ENCODE assay signal across 11 mouse cellular contexts in genomic region chr3:51636700-51637099, GRCm38 (mm10). TPM values are rescaled to one million over a fixed set of nuclear protein-coding genes. Genes with fewer than 3 reads are reported as not detected.
DNase-seq lines count a peak whose midpoint lies in the region; ATAC-seq and TF ChIP-seq lines count a peak whose summit lies in the region.
"Had no signal": no experiment of that assay in that cellular context is flagged by ENCODE, and none has a peak within 500 bp of the region (broad histone marks: within the 10 kb centered on the region; RNA-seq: fewer than 3 reads in every experiment).

No protein-coding gene starts in this region.

- WGBS in heart, embryonic 12.5 days, result 77% methylated on average over 20 of the region's 20 CpGs
- 36% methylated on average over 20 of the region's 20 CpGs for WGBS in liver, embryonic 15.5 days (ENCODE audit: insufficient replicate concordance)
- 78% methylated on average over 20 of the region's 20 CpGs for WGBS in small intestine, adult 2 months

- no peak for TF ChIP-seq CTCF in small intestine, adult 2 months (IDR thresholded peaks at IDR 0.05; ENCODE audit: extremely low read depth, insufficient read length, insufficient replicate concordance, low read depth, low read length)

- H3K4me2 ChIP-seq in heart, embryonic 12.5 days, result no peak overlapping the region
- H3K4me2 ChIP-seq in liver, embryonic 15.5 days, result peak overlapping the region; percentile 52
- H3K4me2 ChIP-seq: hindbrain, embryonic 12.5 days; midbrain, embryonic 13.5 days had no signal

- H3K27me3 ChIP-seq in heart, embryonic 12.5 days (replicated peaks), result no peaks in the 10 kb centered on the region
- no peaks in the 10 kb centered on the region for H3K27me3 ChIP-seq in liver, embryonic 15.5 days
- H3K27me3 ChIP-seq in small intestine, adult 2 months (ENCODE audit: control insufficient read depth, insufficient read depth, low read length), result no peaks in the 10 kb centered on the region
- H3K27me3 ChIP-seq: hindbrain, embryonic 12.5 days; midbrain, embryonic 13.5 days had no signal

- ATAC-seq in heart, embryonic 12.5 days (ENCODE audit: insufficient number of reproducible peaks, low FRiP score), result peak; percentile 18; the same call in 1 of the 2 replicates
- no peak for ATAC-seq in liver, embryonic 15.5 days (ENCODE audit: insufficient read depth)
- ATAC-seq: midbrain, embryonic 13.5 days had no signal

- no peak overlapping the region for H3K4me3 ChIP-seq in heart, embryonic 12.5 days
- H3K4me3 ChIP-seq in liver, embryonic 15.5 days (replicated peaks), result peak overlapping the region; percentile 37
- H3K4me3 ChIP-seq in small intestine, adult 2 months (ENCODE audit: low read depth, low read length), result peak overlapping the region; percentile 59
- H3K4me3 ChIP-seq: hindbrain, embryonic 12.5 days; midbrain, embryonic 13.5 days had no signal

- no peaks in the 10 kb centered on the region for H3K36me3 ChIP-seq in heart, embryonic 12.5 days
- H3K36me3 ChIP-seq in liver, embryonic 15.5 days (replicated peaks), result no peaks in the 10 kb centered on the region
- H3K36me3 ChIP-seq in small intestine, adult 2 months (ENCODE audit: control insufficient read depth, insufficient read depth, low read length), result no peaks in the 10 kb centered on the region
- H3K36me3 ChIP-seq: hindbrain, embryonic 12.5 days; midbrain, embryonic 13.5 days had no signal

- TF ChIP-seq POLR2A in small intestine, adult 2 months (IDR thresholded peaks at IDR 0.05; ENCODE audit: low read depth, low read length), result no peak

- DNase-seq in heart, postnatal 14 days, result no peak
- DNase-seq in MN1 (ENCODE audit: low spot score), result peak; percentile 54
- no peak for DNase-seq in adrenal gland, postnatal 10 days
- no peak for DNase-seq in layer of hippocampus, adult 8-10 months (ENCODE audit: low spot score in 2 of 2)
- no peak for DNase-seq in cerebellum, postnatal 4 days (ENCODE audit: low spot score in 2 of 2)
- DNase-seq: right cerebral cortex, adult 18-20 months had no signal

- no peak overlapping the region for H3K27ac ChIP-seq in heart, embryonic 12.5 days (ENCODE audit: poor library complexity, severe bottlenecking)
- H3K27ac ChIP-seq in liver, embryonic 15.5 days (replicated peaks), result no peak overlapping the region
- no peak overlapping the region for H3K27ac ChIP-seq in small intestine, adult 2 months (ENCODE audit: insufficient read depth, low read depth, low read length)
- H3K27ac ChIP-seq: hindbrain, embryonic 12.5 days; midbrain, embryonic 13.5 days had no signal

- intact Hi-C loops in heart, postnatal 14 days (cut with DNase I), result no loop called here

- no peaks in the 10 kb centered on the region for H3K4me1 ChIP-seq in heart, embryonic 12.5 days (replicated peaks)
- H3K4me1 ChIP-seq in liver, embryonic 15.5 days (replicated peaks), result no peaks in the 10 kb centered on the region
- no peaks in the 10 kb centered on the region for H3K4me1 ChIP-seq in small intestine, adult 2 months (ENCODE audit: control insufficient read depth, insufficient read depth, insufficient read length, low read length)
- H3K4me1 ChIP-seq: hindbrain, embryonic 12.5 days; midbrain, embryonic 13.5 days had no signal

- H3K9ac ChIP-seq in heart, embryonic 12.5 days, result no peak overlapping the region
- H3K9ac ChIP-seq in liver, embryonic 15.5 days, result 0 out of 2 replicates have a peak overlapping the region, but pooled peaks have one; percentile 7
- H3K9ac ChIP-seq: hindbrain, embryonic 12.5 days; midbrain, embryonic 13.5 days had no signal

- H3K9me3 ChIP-seq in heart, embryonic 12.5 days (replicated peaks), result peaks cover 6% of the 10 kb centered on the region
- no peaks in the 10 kb centered on the region for H3K9me3 ChIP-seq in liver, embryonic 15.5 days (replicated peaks)
- H3K9me3 ChIP-seq: hindbrain, embryonic 12.5 days; midbrain, embryonic 13.5 days had no signal

RNA-seq across cellular contexts. Expression of gene Mgst2, which starts 23.5 kb away (rescaled TPM):
- polyA plus RNA-seq in heart, embryonic 12.5 days (2016; fragmentation: Nextera tagmentation; extraction: Ambion mirVana), result 1.2 and 2.5 TPM in 2 replicates
- total RNA-seq in heart, postnatal 14 days (2021), result 1 to 10 TPM; 2.1 to 2.9 TPM
- 20.8 and 24.4 TPM in 2 replicates for polyA plus RNA-seq in liver, embryonic 15.5 days (2015; fragmentation: Nextera tagmentation; extraction: Ambion mirVana)
- 12.4 and 19.1 TPM in 2 replicates for polyA plus RNA-seq in small intestine, adult 2 months (2012; rRNA removed)
- total RNA-seq in adrenal gland, postnatal 10 days (2021), result 10 to 100 TPM; 45.3 to 46.4 TPM
- total RNA-seq in layer of hippocampus, adult 8-10 months (2022), result 1 to 10 TPM in 1 of 4 experiments, under 1 TPM in 1, not detected in 2; 0.61 to 1.4 TPM

Comparison
In these comparisons a context has a peak if more than half of its experiments do, and no peak if none do; other contexts are left out.
1. RNA of gene Mgst2, which starts 23.5 kb away (total RNA-seq): 45.3 to 46.4 TPM in adrenal gland, postnatal 10 days; 2.1 to 2.9 TPM in heart, postnatal 14 days and 0.61 to 1.4 TPM in layer of hippocampus, adult 8-10 months; every median in the first group is over 10 times any median in the second.